Mouse (Mus musculus) thymus, adult 2 months (tissue): ENCODE results near the gene Adipor1. TPM values are rescaled to one million over a fixed set of nuclear protein-coding genes. Genes with fewer than 3 reads are reported as not detected.
A peak's percentile ranks its signal among the peaks of the same experiment; 100 is the strongest.

ENCODE experiments used
- DNase-seq: peaks from one replicate; pipeline ENCODE4 v3.0.0; 2021
- H3K27ac ChIP-seq: fragments of 200-500 bp; 2 replicates; pipeline ENCODE4 v1.5.1; 2012; ENCODE audit warnings: low read length, control low read depth; ENCODE audit not compliant: control insufficient read depth, insufficient read depth
- H3K27me3 ChIP-seq: fragments of 200-500 bp; 2 replicates; pipeline ENCODE4 v1.6.1; 2012; ENCODE audit warnings: mild to moderate bottlenecking, low read length, moderate library complexity, mixed read lengths; ENCODE audit not compliant: control insufficient read depth, insufficient read depth
- H3K36me3 ChIP-seq: fragments of 200-500 bp; 2 replicates; pipeline ENCODE4 v1.6.1; 2012; ENCODE audit warnings: mild to moderate bottlenecking, low read length, moderate library complexity; ENCODE audit not compliant: control insufficient read depth, insufficient read depth
- H3K4me1 ChIP-seq: fragments of 200-500 bp; replicated peaks from 2 replicates; pipeline ENCODE4 v1.6.1; 2012; ENCODE audit warnings: low read length; ENCODE audit not compliant: control insufficient read depth, insufficient read depth
- H3K4me3 ChIP-seq: fragments of 200-500 bp; 2 replicates; pipeline ENCODE4 v1.5.1; 2012; ENCODE audit warnings: mild to moderate bottlenecking, low read length, control low read depth, moderate library complexity; ENCODE audit not compliant: control insufficient read depth, insufficient read depth
- CTCF ChIP-seq: fragments of 200-500 bp; IDR thresholded peaks from 2 replicates; pipeline ENCODE4 v1.5.1; 2012; ENCODE audit warnings: mild to moderate bottlenecking, control low read depth, low read length, moderate library complexity, borderline replicate concordance; ENCODE audit not compliant: control insufficient read depth, poor library complexity, insufficient read depth; ENCODE audit errors: extremely low read depth
- POLR2A ChIP-seq: fragments of 200-500 bp; IDR thresholded peaks from 2 replicates; pipeline ENCODE4 v1.6.1; 2012; ENCODE audit warnings: mild to moderate bottlenecking, low read length, control low read depth, moderate library complexity; ENCODE audit not compliant: control insufficient read depth, poor library complexity, insufficient read depth; ENCODE audit errors: extremely low read depth
- WGBS: fragments of 180-500 bp; shearing (Covaris S2); methylation state at CpG from one replicate; pipeline ENCODE4 v1.1.7; 2018; 5-methylcytosine and 5-hydroxymethylcytosine counted together
- polyA plus RNA-seq: library from polyadenylated mRNA; depleted of rRNA; stranded (reverse); fragments of >200 nt; gene quantifications from 2 replicates; pipeline ENCODE4 v1.2.3, GENCODE M21; 2012

Gene Adipor1
- polyA plus RNA-seq, 1 experiment = 94.0 TPM

DNA sequence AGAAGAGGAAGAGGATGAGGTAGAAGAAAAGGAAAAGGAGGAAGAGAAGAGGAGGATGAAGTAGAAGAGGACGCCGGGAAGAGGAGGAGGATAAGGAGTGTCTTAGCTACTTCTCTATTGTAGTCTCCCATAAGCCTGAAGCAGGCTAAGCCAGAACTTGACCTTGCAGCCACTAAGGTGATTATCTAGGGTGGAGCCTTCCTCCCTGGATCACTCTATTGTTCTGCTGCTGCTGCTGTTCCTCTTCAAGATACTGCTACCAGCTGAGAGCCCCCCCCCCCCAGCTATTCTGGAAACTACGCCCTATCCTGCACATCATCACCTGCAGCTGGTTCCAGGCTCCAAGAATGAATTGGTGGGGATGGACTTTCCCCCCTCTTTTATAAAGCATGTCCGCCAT is 30.6 kb upstream of the Adipor1 start:
- no peak for DNase-seq
- H3K4me1 ChIP-seq = peaks cover 7% of the 10 kb centered on the region; the same call in 1 of the 2 replicates
- no peaks in the 10 kb centered on the region for H3K36me3 ChIP-seq
- H3K4me3 ChIP-seq = no peak overlapping the region
- no peak overlapping the region for H3K27ac ChIP-seq
- no peak for TF ChIP-seq CTCF
- TF ChIP-seq POLR2A = no peak
- 90% methylated on average over 4 of the region's 4 CpGs for WGBS
- H3K27me3 ChIP-seq = no peaks in the 10 kb centered on the region; the same call in 1 of the 2 replicates

DNA sequence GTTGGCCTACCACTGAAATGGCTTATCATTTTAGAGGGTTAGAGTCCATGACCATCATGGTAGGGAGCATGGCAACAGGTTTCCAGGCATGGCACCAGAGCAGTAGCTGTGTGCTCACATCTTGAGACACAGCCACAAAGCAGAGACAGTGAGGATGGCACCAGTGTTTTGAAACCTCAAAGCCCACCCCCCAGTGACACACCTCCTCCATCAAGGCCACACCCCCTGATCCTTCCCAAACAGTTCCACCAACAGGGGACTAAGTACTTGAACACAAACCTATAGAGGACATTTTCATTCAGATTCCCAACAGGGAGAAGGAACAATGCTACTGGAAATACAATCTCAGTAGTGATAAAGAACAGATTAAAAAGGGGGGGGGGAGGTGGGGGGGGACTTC is 30.0 kb upstream of the Adipor1 start:
- Histone ChIP-seq H3K4me1 (peaks cover 7% of the 10 kb centered on the region; the same call in 1 of the 2 replicates), H3K4me3 (no peak overlapping the region), H3K36me3 (no peaks in the 10 kb centered on the region), H3K27ac (no peak overlapping the region), H3K27me3 (no peaks in the 10 kb centered on the region; the same call in 1 of the 2 replicates)
- TF ChIP-seq CTCF = no peak
- TF ChIP-seq POLR2A = no peak
- no peak for DNase-seq

DNA sequence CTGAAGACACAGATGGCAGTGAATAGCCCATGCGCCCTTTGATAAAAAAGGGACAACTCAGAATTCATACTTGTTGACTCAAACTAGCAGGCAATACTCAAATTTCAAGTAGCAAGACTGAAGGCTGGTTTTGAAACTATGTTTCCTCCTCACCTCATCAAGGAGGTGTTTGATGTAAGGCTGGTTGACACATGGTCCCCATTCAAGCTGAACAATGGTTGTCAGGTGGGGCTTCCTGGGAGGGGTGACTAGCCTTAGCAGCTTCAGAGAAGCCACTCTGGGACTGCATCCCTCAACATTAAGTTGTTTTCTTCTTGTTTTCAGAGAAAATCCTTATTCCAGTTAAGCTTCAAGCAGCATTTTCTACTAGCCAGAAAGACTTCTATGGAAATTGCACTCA is 29.5 kb upstream of the Adipor1 start, which contains the start of gene 4933406M09Rik:
Gene 4933406M09Rik, plus strand, starts transcription at position 275 of the 400 bp plus-strand sequence.
- no peak within 1 kb of the TSS for H3K4me3 ChIP-seq
- no peak for TF ChIP-seq POLR2A
- TF ChIP-seq CTCF = no peak

DNA sequence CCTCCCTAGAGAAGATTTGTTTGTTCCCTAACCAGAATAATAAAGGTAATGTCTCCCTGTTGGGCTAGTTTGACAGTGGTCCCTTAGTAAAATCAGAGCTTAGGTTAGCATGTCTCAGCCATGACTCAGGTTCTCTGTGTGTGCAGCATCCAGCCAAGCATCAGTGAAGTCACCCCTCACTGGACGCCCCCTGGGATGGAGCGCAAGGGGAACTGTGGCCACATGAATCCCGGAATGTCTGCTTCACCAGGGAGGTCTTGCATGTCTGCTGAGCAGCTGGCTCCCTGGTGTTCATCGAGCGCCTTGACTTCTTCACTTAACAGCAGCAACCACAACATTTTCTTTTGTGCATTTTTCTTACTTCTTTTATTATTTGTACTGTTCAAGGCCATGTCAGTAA is 21.4 kb upstream of the Adipor1 start:
- Histone ChIP-seq H3K4me3 (no peak overlapping the region), H3K27ac (no peak overlapping the region), H3K36me3 (no peaks in the 10 kb centered on the region), H3K27me3 (no peaks in the 10 kb centered on the region), H3K4me1 (no peaks in the 10 kb centered on the region)
- TF ChIP-seq POLR2A (no peak), CTCF (no peak)
- 89% methylated on average over 5 of the region's 5 CpGs for WGBS
- DNase-seq = no peak

More for the DNA sequence above, 29.5 kb upstream of the Adipor1 start, which contains the start of gene 4933406M09Rik:
- H3K27ac ChIP-seq = no peak within 1 kb of the TSS
- no peak for DNase-seq
- WGBS = 94% methylated on average over 1 of the region's 1 CpGs
- H3K27me3 ChIP-seq = no peaks in the 10 kb centered on the region; the same call in 1 of the 2 replicates
- peaks cover 7% of the 10 kb centered on the region; the same call in 1 of the 2 replicates for H3K4me1 ChIP-seq
- H3K36me3 ChIP-seq = no peaks in the 10 kb centered on the region

DNA sequence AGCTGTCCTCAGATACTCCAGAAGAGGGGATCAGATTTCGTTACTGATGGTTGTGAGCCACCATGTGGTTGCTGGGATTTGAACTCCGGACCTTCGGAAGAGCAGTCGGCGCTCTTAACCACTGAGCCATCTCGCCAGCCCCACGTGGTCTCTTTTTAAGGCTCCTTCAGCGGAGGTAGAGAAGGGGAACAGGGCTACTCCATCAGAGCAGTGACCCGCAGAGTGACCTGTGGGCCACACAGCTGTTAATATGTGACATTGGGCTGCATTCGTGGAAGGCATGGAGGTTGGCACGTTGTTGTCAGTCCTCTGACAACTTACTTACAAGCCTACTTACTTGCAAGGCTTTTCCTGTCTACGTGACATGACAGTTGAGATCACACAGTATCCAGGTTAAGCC is 17.0 kb upstream of the Adipor1 start:
- H3K4me1 ChIP-seq = no peaks in the 10 kb centered on the region
- 93% methylated on average over 12 of the region's 12 CpGs for WGBS

DNA sequence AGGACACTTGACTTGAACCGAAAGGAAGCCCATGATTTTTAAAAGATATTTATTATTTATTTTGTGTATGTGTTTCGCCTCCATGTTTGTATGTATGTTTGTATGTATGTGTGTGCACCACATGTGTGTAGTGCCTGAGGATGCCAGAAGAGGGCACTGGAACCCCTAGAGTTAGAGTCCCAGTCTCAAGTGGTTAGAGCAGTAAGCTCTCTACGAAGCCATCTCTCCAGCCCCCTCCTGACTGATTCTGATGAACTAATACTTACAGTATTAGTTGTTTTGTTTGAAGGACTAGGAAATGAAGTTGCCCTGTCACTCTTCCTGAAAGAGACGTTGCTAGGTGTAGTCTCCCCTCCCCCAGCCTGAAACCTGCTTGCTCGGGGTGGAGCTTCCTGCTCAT is 15.4 kb upstream of the Adipor1 start:
- Histone ChIP-seq H3K4me3 (no peak overlapping the region), H3K27me3 (no peaks in the 10 kb centered on the region), H3K4me1 (no peaks in the 10 kb centered on the region), H3K36me3 (no peaks in the 10 kb centered on the region), H3K27ac (no peak overlapping the region)
- no peak for DNase-seq
- 85% methylated on average over 5 of the region's 5 CpGs for WGBS
- no peak for TF ChIP-seq CTCF

More for the DNA sequence above, 17.0 kb upstream of the Adipor1 start:
- H3K4me3 ChIP-seq = no peak overlapping the region
- H3K27me3 ChIP-seq = no peaks in the 10 kb centered on the region
- no peak overlapping the region for H3K27ac ChIP-seq
- DNase-seq = no peak
- H3K36me3 ChIP-seq = no peaks in the 10 kb centered on the region
- TF ChIP-seq POLR2A = no peak
- TF ChIP-seq CTCF = no peak

DNA sequence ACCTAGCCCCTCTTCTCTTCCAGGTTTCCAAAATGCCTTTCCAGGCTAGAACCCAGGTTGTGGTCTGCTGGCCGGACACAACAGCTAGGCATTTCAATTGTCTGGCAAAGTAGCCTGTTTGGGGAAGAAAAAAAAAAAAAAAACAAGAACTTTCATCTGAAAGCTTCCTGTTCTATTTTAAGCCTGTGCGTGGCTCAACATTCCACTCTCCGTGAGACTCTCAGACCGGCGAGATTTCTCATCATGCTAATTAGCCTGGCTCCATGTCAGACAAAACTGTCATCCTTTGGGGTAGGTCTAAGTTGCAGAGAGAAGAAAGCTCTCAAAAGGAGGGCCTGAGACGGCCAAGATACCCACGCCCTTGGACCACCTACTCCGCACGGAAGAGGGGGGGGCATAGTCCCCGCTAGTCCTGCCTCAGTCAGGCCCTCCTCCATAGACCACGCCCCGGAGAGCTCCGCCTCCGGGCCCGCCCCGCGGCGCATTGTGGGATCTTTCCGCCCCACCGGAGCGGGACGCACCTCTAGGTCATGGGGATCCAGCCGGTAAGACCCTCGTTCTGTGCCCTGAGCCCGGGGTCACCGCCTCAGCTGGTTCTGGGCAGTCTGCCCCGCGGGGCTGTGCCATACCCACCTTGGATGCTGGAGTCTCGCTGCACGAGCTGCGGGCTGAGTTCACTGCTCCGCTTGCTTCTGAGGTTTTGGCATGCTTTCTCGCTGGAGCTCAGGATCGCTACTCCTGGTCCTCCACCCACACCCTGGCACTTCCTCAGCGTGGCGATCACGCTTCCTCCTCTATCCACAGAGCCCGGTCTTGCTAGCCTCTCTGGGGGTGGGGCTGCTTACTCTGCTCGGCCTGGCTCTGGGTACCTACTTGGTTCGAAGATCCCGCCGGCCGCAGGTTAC is 9.4 kb upstream of the Adipor1 start, which contains the start of gene Cyb5r1:
Gene Cyb5r1, plus strand, starts transcription at position 51 of the 905 bp plus-strand sequence.
- 1% methylated on average over 43 of the region's 43 CpGs for WGBS
- DNase-seq = peak; percentile 86

More for the DNA sequence above, 9.4 kb upstream of the Adipor1 start, which contains the start of gene Cyb5r1:
- peaks cover 9% of the 10 kb centered on the region for H3K4me1 ChIP-seq
- no peaks in the 10 kb centered on the region for H3K36me3 ChIP-seq
- no peak within 1 kb of the TSS for H3K27ac ChIP-seq
- no peaks in the 10 kb centered on the region for H3K27me3 ChIP-seq
- TF ChIP-seq POLR2A (0 out of 2 replicates have a peak, but pooled peaks have one; percentile 30), CTCF (peak; percentile 56; the same call in 1 of the 2 replicates)
- peak within 1 kb of the TSS; percentile 94 for H3K4me3 ChIP-seq
